Mouse (Mus musculus): Measurements from ENCODE around the gene Vat1.
A peak's percentile ranks its signal among the peaks of the same experiment; 100 is the strongest.
"Not testable (repeated sequence)": the region's sequence is repeated elsewhere in the genome, so short reads cannot be mapped to it uniquely, and the experiment has no call there.

Gene Vat1

GRCm38 (mm10) chr11:101441450-101442126 lies 24.4 kb downstream of the Vat1 start:
- not testable (repeated sequence) for DNase-seq (ENCODE audit: low read depth)

- not testable (repeated sequence) for DNase-seq (ENCODE audit: low read depth)
Observed at GRCm38 (mm10) chr11:101438006-101438405, 28.0 kb downstream of the Vat1 start.

- no peak for DNase-seq (ENCODE audit: low read depth)
Observed at GRCm38 (mm10) chr11:101436916-101437315, 29.1 kb downstream of the Vat1 start.

- no peak for DNase-seq (ENCODE audit: low read depth)
Observed at GRCm38 (mm10) chr11:101435831-101436230, 30.2 kb downstream of the Vat1 start.

- no peak for DNase-seq (ENCODE audit: low read depth)
Observed at GRCm38 (mm10) chr11:101433396-101433795, 32.6 kb downstream of the Vat1 start.

- no peak for DNase-seq (ENCODE audit: low read depth)
Observed at GRCm38 (mm10) chr11:101431327-101431726, 34.7 kb downstream of the Vat1 start.

- DNase-seq (ENCODE audit: low read depth), result no peak
Observed at GRCm38 (mm10) chr11:101426165-101426564, 39.9 kb downstream of the Vat1 start.

GRCm38 (mm10) chr11:101424925-101425813 lies 40.9 kb downstream of the Vat1 start, which contains the start of the genes Rundc1 and Ptges3l:
Rundc1 (plus strand) TSS chr11:101425085.
Ptges3l (minus strand) TSS chr11:101425333.
- DNase-seq (ENCODE audit: low read depth), result peak; percentile 85

- no peak for DNase-seq (ENCODE audit: low read depth)
Observed at GRCm38 (mm10) chr11:101424105-101424851, 41.8 kb downstream of the Vat1 start, which contains the start of gene Gm27029. Gm27029 (minus strand) TSS chr11:101424796.

GRCm38 (mm10) chr11:101420148-101420547 lies 45.9 kb downstream of the Vat1 start:
- DNase-seq (ENCODE audit: low read depth), result no peak

- DNase-seq (ENCODE audit: low read depth), result no peak
Observed at GRCm38 (mm10) chr11:101419610-101420009, 46.4 kb downstream of the Vat1 start.

GRCm38 (mm10) chr11:101418991-101419390 lies 47.0 kb downstream of the Vat1 start:
- DNase-seq (ENCODE audit: low read depth), result no peak

- DNase-seq (ENCODE audit: low read depth), result no peak
Observed at GRCm38 (mm10) chr11:101417101-101417855, 48.8 kb downstream of the Vat1 start, which contains the start of gene Aarsd1. Aarsd1 (minus strand) TSS chr11:101417615.

- DNase-seq (ENCODE audit: low read depth), result no peak
Observed at GRCm38 (mm10) chr11:101416433-101417100, 49.5 kb downstream of the Vat1 start.

- no peak for DNase-seq (ENCODE audit: low read depth)
Observed at GRCm38 (mm10) chr11:101415306-101415705, 50.7 kb downstream of the Vat1 start.

Measured in fibroblast of lung, adult 2 months (primary cell).